Mouse (Mus musculus): ENCODE measurements around the gene Gm11756.
"Not testable (repeated sequence)": the region's sequence is repeated elsewhere in the genome, so short reads cannot be mapped to it uniquely, and the experiment has no call there.

DNA sequence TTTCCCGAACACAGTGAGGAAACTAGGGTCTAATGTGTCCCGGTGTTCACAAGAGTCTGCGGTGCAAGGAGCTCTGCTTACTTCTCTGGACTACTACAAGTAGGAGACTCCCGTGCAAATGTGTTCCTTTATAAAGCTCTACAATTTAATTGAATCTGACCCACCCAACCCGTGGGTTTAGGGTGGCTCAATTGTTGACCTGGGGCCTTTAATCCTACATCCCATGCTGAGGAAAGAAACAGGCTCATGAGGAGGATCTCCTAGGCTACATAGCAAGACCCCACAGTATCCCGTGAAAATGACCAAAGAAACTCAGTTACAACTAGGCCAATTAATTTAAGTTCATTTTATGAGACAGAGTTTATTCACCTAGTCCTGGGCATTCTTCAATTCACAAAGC lies at the start of gene Gm11756:
- TF ChIP-seq EP300, CTCF (IDR thresholded peaks at IDR 0.05): not testable (repeated sequence)
